Mouse (Mus musculus) adrenal gland, postnatal 36 days (tissue): ENCODE data around the gene Tbc1d2. TPM values are rescaled to one million over a fixed set of nuclear protein-coding genes. Genes with fewer than 3 reads are reported as not detected.

Experiments used
- DNase-seq, 2 experiments: peaks; one replicate each; pipeline ENCODE4 v3.0.0; 2021; ENCODE audit warnings: mixed read lengths in 1 of 2
- long read RNA-seq, 2 experiments: library from polyadenylated mRNA; stranded (forward); transcript quantifications; one replicate each; pipeline ENCODE4 v2.0.0; 2021; ENCODE audit warnings: borderline sequencing depth in 2 of 2
- total RNA-seq, 2 experiments: library from RNA; stranded (reverse); gene quantifications; 2 replicates each; pipeline ENCODE4 v1.2.3; 2021

The Tbc1d2 gene
- 1 to 10 TPM; 2.4 to 2.7 TPM for total RNA-seq
- long read RNA-seq, experiment 1, partial matches to known transcripts, result 1 of 2 reads
- long read RNA-seq, experiment 1, other reads (novel, unspliced or antisense), result 1 of 2 reads
- long read RNA-seq, experiment 2, partial matches to known transcripts, result 1 of 1 reads
- long read RNA-seq, experiment 2, other reads (novel, unspliced or antisense), result 0 of 1 reads

GRCm38 (mm10) chr4:46650086-46650753, at the start of gene Tbc1d2:
Gene Tbc1d2 (minus strand): TSS chr4:46650209.
- peak; percentile 95 to 97 for DNase-seq

GRCm38 (mm10) chr4:46696467-46696866, 46.5 kb upstream of the Tbc1d2 start:
- DNase-seq, result no peak

- DNase-seq, result no peak
Observed at GRCm38 (mm10) chr4:46690565-46690964, 40.6 kb upstream of the Tbc1d2 start.

- no peak for DNase-seq
Observed at GRCm38 (mm10) chr4:46690023-46690420, 40.0 kb upstream of the Tbc1d2 start.

GRCm38 (mm10) chr4:46689397-46690022, 39.5 kb upstream of the Tbc1d2 start:
- peak; percentile 63 to 69 for DNase-seq

GRCm38 (mm10) chr4:46688213-46688832, 38.3 kb upstream of the Tbc1d2 start:
- DNase-seq, result no peak

- DNase-seq, result no peak
Observed at GRCm38 (mm10) chr4:46684160-46684559, 34.2 kb upstream of the Tbc1d2 start.

- DNase-seq, result no peak
Observed at GRCm38 (mm10) chr4:46676646-46677045, 26.6 kb upstream of the Tbc1d2 start.

GRCm38 (mm10) chr4:46675992-46676391, 26.0 kb upstream of the Tbc1d2 start:
- no peak for DNase-seq

GRCm38 (mm10) chr4:46675272-46675785, 25.3 kb upstream of the Tbc1d2 start:
- no peak for DNase-seq

- no peak for DNase-seq
Observed at GRCm38 (mm10) chr4:46668620-46669019, 18.6 kb upstream of the Tbc1d2 start.

GRCm38 (mm10) chr4:46666420-46666819, 16.4 kb upstream of the Tbc1d2 start:
- no peak for DNase-seq

GRCm38 (mm10) chr4:46665371-46665774, 15.4 kb upstream of the Tbc1d2 start:
- DNase-seq, result no peak

GRCm38 (mm10) chr4:46664123-46665009, 14.4 kb upstream of the Tbc1d2 start:
- DNase-seq, result peak; percentile 87 to 89

- no peak for DNase-seq
Observed at GRCm38 (mm10) chr4:46661433-46661832, 11.4 kb upstream of the Tbc1d2 start.

- DNase-seq, result no peak
Observed at GRCm38 (mm10) chr4:46658946-46659345, 8.9 kb upstream of the Tbc1d2 start.

GRCm38 (mm10) chr4:46657116-46657515, 7.1 kb upstream of the Tbc1d2 start:
- DNase-seq, result peak; percentile 72 to 80

- no peak for DNase-seq
Observed at GRCm38 (mm10) chr4:46655956-46656355, 5.9 kb upstream of the Tbc1d2 start.

GRCm38 (mm10) chr4:46655298-46655697, 5.3 kb upstream of the Tbc1d2 start:
- DNase-seq, result no peak

GRCm38 (mm10) chr4:46649161-46649560, 848 bp downstream of the Tbc1d2 start:
- no peak for DNase-seq

- DNase-seq, result no peak
Observed at GRCm38 (mm10) chr4:46643676-46644112, 6.3 kb downstream of the Tbc1d2 start.
